Mouse (Mus musculus) gastrocnemius, adult 8-10 months (tissue): Measurements from ENCODE around the gene Eif2d. TPM values are rescaled to one million over a fixed set of nuclear protein-coding genes. Genes with fewer than 3 reads are reported as not detected.
"Not testable (repeated sequence)": the region's sequence is repeated elsewhere in the genome, so short reads cannot be mapped to it uniquely, and the experiment has no call there.

Experiments used
- DNase-seq, 2 experiments: peaks; one replicate each; pipeline ENCODE4 v3.0.0; 2022; ENCODE audit warnings: low spot score in 2 of 2
- total RNA-seq, 4 experiments: library from RNA; stranded (reverse); gene quantifications; 2 replicates each; pipeline ENCODE4 v1.2.4; 2022

Eif2d gene
- total RNA-seq, 4 experiments from 2014 or later, result 27.9 to 30.4 (median 29.3) TPM

DNA sequence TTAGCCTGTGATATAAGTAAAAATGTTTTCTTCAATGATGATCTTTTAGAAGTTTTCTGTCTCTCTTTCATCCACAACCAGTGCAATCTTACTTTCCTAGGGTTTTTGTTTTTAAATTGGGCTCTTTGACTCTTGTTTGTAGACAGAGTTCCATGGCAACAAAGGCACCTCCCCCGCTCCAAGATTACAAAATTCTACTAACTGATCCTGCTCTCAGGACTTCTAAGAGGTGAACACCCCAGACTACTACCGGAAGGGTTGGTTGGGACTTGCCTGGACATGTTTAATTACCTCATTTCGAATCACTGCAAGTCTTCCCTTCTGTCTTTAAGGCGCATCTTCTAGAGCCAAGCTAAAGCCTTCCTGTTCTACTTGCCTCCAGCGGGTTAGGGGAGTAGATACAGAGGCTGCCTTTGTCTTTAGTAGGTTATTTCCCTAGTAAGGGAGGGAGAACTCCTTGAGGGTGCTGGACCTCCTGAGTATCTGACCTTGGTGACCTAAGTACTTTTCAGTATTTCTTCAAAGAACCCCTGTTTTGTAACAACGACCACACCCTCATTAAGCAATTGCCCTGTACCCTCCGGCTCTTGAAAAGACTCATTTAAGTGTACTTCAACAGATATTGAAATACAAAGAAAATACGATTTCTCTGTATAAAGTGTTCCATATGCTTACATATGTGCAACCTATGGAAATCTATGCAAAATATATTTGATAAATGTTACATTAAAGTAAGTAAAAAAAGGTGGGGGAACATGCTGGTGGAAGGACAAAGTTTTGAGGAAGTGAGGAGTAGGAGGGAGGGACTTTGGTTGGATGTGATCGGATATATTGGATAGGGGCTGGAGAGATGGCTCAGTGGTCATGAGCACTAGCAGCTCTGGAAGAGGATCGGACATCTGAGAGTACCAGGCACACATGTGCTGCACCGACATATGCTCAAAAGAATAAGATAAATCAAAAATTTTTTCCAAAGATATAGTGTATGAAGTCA lies 13.6 kb upstream of the Eif2d start:
- DNase-seq, result no peak

DNA sequence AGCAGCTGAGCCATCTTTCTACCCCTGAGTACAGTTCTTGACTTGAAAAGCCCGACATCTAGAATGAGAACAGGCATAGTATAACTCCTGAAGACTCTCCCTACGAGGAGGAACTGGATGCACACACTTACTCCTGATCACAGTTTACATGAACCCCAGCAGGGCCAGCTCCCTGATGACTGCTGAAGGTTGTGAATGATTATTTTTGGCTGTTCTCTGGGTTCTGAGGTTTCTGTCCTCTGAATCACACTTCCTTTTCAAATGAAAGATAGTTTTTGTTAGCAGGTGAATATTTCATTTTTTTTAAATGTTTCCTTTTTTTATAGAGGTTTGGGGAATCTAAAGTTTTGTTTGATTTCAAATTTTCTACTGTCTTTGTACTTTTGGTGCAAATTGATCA lies 11.5 kb upstream of the Eif2d start:
- no peak for DNase-seq

GRCm38 (mm10) chr1:131142472-131142871 lies 10.5 kb upstream of the Eif2d start:
- no peak for DNase-seq

- DNase-seq, result not testable (repeated sequence)
These were observed 7.8 kb upstream of the Eif2d start for GRCm38 (mm10) chr1:131145222-131145621.

DNA sequence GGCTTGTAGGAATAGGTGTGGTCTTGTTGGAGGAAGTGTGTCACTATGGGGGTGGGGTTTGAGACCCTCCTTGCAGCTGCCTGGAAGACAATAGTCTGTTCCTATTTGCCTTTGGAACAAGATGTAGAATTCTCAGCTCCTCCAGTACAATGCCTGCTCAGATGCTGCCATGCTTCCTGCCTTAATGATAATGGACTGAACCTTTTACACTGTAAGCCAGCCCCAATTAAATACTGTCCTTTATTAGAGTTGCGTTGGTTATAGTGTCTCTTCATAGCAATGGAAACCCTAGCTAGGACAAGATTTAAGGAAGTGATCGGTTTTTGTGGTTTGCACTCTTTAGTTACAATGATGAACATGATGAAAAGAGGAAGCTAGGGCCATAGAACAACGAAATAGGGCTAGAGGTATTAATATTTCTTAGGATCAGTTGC lies 6.8 kb upstream of the Eif2d start:
- DNase-seq, result no peak

DNA sequence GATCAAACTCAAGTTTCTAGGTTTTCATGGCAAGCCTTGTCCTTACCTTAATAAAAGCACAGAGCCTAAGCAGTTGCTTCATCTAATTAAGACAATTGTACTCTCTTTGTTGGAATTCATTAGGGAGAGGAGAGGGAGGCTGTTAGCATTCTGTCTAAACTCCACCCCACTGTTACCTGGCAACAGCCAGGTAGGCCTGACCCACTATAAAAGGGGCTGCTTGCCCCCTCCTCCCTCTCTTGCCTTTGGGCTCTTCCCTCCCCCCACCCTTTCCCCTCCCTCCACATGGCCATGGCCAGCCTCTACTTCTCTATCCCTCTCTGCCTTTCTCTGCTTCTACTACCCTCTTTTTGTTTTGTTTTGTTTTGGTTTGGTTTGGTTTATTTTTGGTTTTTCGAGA lies 3.5 kb upstream of the Eif2d start:
- no peak for DNase-seq

DNA sequence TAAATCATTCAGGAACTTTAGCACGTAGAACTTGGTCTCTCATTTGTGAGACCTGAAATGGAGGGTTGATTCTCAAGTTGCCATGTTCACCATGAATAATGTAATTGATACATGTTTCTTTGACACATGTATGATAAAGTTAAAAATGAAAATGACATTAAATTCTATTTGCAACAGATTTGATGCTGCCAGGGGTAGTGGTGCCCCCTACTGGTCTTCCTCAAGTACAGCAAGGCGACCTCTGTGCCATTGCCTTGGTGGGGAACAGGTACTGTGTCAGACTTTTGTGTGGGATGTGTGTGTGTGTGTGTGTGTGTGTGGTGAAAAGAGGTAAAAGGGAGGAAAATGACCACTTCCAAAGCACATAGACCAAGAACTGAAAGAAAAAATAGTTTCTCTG lies 2.5 kb downstream of the Eif2d start:
- DNase-seq, result no peak

- not testable (repeated sequence) for DNase-seq
These were observed 6.8 kb downstream of the Eif2d start for GRCm38 (mm10) chr1:131159573-131160327.

DNA sequence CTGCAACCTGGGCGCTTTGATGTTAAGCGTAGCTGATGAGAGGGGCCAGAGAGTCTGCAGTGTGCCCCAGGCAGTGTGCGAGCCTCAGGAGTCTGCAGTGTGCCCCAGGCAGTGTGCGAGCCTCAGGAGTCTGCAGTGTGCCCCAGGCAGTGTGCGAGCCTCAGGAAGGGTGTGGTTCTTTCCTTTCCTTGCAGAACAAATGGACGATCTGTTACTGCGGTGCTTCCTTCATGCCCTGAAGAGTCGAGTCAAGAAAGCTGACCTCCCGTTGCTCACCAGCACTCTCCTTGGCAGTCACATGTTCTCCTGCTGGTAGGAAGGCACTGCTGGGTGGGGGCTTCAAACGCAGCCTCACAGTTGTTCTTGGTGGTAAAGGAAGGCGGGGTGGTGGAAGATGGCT lies 8.1 kb downstream of the Eif2d start:
- no peak for DNase-seq

- no peak for DNase-seq
These were observed 11.4 kb downstream of the Eif2d start for GRCm38 (mm10) chr1:131164427-131164826.

DNA sequence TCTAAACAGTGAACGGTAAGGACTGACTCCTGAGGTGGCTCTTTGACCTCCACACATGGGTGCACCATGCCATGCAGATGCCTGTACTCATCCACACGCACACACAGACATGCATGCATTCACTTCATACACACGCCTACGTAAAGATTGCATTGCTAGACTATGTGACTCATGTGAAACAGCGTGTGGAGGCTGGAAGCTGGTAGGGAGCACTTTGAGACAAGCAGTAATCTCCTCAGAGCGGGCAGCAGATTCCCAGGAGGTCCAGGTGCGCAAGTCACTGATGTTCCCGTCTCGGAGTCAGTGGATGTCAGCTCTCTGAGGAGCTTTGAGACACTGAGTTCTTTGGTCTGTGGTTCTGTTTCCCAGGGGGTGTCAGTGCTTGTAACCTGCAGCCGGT lies 14.6 kb downstream of the Eif2d start:
- DNase-seq, result no peak

GRCm38 (mm10) chr1:131173001-131173400 lies 20.0 kb downstream of the Eif2d start:
- DNase-seq, result no peak

DNA sequence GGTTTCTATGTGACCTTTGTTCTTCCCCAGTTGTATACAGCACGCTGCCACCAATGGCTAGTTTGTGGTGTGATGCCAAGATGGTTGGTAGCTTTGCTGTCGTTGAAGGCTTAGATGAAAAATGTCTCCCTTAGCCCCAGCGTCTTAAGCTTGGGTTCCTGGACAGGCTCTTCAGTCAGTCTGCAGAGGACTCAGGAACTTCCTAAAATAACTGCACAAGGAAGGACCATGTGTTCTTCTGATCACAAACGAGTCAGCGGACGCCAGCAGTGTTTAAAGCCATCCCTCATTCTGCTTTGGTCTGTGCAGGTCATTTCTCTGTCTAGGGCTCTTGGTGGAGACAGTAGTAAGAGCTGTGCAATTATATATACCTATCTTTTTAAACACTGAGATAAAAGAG lies 20.8 kb downstream of the Eif2d start:
- DNase-seq, result no peak

GRCm38 (mm10) chr1:131174299-131174861 lies 21.4 kb downstream of the Eif2d start:
- DNase-seq, result no peak

GRCm38 (mm10) chr1:131175189-131175588 lies 22.2 kb downstream of the Eif2d start:
- no peak for DNase-seq

GRCm38 (mm10) chr1:131175819-131176218 lies 22.8 kb downstream of the Eif2d start:
- DNase-seq, result no peak

DNA sequence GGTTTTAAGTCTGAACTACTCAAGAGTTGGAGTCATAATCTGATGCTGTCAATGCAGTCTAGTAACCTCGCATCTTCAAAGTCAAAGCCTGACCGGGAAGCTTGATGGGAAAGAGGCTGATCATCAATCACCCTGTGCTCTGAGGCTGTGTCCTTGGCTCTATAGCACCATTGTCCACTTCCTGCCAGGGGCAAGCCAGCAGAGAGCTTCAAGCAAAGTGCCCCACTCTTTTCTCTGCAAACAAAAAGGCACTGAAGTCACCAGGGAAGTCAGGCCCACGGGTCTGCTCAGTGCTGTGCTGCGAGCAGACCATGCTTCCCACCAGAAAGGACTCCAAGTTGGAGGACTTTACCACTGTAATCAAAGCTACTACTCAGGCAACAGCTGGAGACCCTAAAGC lies 24.3 kb downstream of the Eif2d start:
- no peak for DNase-seq

- DNase-seq, result no peak
These were observed 25.1 kb downstream of the Eif2d start for GRCm38 (mm10) chr1:131178083-131178482.

DNA sequence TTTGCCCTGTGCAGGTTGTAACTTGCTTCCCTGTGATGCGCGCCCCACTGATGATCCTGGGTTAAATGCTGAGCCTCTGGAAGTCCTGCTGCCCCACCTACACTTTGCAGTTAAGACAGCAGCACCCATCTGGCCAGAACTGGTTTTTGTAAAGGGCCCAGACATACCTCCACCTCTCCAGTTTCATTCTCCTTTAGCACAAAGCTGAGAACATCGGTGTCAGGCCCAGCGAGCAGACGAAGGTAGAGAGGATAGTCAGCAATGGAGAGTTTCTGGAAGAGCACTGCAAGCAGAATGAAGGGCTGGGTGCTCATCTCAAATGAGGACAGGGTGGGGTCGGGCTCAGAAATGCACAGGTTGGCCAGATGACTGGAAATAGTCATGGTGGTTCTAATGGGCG lies 27.4 kb downstream of the Eif2d start:
- no peak for DNase-seq

DNA sequence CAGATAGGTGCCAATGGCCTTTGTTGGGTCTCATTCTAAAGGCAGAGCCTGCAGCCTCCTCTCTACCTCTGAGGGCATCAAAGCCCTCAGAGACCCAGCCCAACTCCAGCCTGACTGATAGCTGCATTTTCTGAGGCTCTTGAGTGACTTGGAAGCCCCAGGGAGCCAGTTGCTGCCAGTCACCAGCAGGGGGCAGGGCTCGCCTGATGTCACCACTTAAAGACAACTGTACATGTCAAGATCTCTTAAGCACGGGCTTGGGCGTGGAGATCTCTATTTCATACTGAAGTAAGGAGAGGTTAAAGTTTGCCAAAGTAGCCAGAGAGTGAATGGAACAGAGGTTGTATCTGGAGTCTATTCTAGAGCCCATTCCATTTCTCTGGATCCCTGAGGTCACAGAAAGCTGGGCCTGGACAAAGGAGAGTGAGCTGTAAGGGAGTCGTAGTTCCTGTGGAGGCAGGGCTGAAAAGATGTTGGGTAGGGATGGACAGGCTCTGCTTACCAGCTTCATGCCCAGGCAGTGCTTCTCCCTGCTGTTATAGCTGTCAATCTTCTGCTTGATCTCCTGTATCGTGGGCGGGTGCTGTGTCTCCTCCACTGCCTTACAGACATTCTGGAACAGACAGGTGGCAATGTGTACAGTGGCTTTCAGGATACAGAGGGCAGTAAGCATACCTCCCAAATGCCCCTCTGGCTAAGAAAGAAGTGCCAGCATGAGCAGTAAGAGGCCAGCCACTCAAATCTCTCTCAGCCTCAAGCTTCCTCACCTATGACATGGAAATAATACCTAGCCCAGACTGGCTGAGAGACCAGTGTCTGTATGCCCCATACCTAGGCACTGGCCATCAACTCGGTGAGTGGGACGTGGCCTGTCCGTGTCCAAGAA lies 28.9 kb downstream of the Eif2d start:
- peak; percentile 61 to 62 for DNase-seq

DNA sequence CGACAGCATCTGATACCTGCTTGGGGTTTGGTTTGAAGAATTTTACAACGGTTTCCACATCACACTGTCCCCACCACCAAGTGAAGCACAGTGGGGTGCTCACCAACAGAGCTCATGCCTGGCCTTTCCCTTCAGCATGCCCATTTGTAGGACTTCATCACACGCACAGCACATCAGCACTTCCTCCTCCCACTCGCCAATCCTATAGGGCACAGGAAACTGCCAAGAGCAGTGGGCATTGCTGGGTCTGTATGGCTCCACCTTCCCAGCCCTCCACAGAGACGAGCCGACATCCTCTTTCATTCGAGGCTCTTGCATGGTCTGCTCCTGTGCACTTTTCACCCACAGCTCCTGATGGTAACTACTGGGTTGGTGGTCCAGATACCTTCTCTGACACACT lies 30.2 kb downstream of the Eif2d start:
- no peak for DNase-seq
